Mouse (Mus musculus): Measurements from ENCODE around the gene Smim24.

Smim24 gene

GRCm38 (mm10) chr10:81392270-81392669 is 581 bp upstream of the Smim24 start:
- DNase-seq: no peak

- peak; percentile 49 for DNase-seq
Observed at GRCm38 (mm10) chr10:81393456-81394063, 709 bp downstream of the Smim24 start.

DNA sequence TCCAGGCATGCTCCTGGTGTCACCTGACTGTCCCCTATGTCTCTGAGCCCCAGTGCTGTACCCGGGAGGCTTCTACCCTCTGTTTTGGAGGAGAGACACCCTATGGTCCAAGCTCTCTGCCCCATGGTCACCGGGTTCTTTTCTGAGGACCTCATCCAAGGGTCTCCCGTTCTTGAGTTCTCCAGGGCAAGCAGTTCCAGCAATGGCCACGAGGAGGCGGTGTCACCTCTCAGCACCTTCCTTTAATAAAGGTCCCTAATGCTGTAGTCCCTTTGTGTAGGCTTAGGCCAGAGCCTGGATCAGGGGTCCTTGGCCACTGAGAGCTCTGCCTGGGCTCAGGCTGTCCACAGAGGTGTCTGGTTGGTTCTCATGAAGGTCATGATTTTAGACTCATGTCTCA is 2.3 kb downstream of the Smim24 start:
- peak; percentile 82 for DNase-seq

DNA sequence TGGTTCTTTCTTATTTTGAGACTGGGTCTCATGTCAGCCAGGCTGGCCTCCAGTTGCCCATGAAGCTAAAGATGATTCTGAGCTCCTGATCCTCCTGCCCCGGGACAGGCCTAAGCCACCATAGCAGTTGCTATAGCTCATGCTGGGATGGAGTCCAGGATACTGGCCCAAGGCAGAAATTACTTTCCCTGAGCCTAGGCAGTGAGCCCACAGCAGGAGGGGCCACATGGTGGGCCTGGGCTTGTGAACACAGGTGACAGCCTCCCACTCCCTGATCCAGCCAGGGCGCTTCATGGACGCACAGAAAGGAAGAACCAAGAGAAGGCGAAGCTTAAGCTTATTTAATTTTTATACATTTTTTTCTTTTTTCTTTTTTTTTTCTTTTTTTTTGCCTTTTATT is 3.0 kb downstream of the Smim24 start:
- DNase-seq: no peak

DNA sequence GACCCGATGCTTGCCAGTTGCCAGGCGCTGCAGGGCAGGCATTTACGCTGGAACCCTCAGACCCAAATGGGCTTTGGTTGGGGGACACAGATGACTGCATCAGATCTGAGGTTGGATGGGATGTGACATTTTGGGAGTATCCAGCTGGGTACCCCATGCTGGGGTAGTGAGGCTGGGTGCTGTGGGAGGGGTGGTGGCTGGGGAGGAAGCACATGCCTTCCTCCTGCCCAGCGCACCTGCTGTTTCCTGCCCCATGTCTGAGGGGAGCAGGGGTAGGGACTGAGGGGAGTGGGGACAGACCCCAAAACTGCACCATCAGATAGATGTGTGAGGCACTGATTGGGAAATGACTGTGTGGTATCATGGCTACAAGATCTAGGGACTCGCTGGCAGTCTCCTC is 3.9 kb downstream of the Smim24 start:
- DNase-seq: no peak

DNA sequence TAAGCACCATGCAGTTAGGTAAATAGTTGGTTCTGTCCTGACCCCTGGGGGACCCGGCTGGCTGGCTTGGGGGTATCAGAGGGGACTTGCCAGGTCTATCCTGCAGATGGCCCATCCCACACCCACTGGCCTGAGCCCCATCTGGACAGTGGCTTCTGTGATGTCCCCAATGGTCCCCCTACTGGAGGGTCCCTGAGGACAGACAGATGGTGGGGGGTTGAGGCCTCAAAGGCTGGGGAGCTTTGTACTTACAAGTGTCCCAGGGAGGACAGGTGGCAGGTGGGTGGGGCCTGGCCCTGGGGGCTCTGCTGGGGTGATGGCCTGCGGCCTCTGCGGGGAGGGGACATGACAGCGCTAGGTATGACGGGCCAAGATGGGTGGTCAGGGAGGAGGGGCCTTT is 6.4 kb downstream of the Smim24 start:
- no peak for DNase-seq

DNA sequence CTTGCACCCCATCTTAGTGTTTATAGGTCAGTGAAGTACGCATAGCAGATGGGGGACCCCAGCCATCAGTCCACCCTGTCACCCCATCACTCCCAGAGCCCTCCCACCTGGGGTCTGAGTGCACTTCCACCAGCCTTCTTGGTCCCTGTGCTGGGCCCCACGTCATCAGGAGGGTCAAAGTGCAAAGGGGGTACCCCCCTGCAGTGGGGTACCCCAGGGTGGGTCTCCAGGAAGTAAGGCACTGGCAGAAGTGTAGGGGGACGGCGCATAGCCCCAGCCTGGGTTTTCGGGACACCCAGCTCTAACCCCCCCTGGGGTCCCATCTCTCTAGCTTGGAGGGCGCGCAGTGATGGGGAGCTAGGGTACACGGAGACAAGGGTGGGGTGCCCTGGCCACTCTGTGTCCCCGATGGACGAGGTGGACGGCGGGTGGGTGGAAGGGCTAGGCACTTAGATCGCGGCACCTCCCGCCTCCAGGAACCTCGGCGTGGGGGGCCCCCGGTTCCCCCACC is 7.0 kb downstream of the Smim24 start:
- DNase-seq: no peak

DNA sequence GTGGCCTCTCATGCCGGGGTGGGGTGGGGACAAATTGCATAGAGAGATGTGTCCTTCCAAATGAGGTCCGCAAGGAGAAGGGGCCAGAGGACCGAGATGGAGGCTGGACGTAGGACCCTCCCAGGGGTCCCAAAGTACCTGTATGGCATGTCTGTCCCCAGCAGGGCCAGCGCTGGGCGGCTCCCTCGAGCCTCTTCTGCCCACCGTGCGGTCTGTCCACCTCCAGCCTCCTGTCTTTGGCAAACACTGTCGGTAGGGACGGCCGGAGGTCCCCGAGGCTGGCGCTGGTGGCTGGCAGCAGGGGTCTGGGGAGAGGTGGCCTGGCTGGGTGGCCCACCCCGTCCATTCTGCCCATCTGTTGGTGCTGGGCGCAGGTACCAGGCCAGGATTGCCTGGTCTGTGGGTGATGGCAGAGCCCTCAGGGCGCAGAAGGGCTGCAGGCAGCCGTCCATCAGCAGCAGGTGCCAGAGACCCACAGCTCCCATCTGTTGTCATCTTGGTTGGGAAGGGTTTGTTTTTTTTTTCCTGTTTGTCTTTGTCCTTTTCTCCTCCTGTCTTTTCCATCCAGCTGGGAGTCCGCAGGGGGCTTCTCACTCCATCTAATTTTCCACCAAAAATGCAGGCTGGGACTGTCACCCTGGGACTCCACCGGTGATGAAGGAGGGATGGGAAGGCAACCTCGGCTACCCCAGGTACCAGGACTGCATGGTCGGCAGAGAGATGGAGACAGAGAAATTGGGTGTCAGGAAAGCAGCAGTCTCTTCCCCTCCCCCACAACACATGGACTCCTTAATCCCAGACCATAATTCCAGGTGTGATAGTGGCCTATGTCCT is 7.7 kb downstream of the Smim24 start:
- DNase-seq: no peak

DNA sequence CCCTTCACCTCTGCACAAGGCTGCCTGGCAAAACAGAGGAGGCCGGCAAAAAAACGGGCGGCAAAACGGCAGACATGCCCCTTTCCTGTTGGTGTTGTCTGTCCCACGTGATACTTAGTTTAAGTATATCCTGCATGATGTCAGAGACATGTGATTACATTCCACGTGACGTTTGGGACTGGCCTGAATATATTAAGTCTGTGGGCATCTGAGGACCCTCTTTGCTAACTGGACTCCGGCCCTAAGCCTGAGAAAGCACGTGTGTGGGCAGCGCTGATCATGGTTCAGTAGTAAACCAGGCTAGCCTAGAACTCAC is 8.3 kb downstream of the Smim24 start:
- no peak for DNase-seq

DNA sequence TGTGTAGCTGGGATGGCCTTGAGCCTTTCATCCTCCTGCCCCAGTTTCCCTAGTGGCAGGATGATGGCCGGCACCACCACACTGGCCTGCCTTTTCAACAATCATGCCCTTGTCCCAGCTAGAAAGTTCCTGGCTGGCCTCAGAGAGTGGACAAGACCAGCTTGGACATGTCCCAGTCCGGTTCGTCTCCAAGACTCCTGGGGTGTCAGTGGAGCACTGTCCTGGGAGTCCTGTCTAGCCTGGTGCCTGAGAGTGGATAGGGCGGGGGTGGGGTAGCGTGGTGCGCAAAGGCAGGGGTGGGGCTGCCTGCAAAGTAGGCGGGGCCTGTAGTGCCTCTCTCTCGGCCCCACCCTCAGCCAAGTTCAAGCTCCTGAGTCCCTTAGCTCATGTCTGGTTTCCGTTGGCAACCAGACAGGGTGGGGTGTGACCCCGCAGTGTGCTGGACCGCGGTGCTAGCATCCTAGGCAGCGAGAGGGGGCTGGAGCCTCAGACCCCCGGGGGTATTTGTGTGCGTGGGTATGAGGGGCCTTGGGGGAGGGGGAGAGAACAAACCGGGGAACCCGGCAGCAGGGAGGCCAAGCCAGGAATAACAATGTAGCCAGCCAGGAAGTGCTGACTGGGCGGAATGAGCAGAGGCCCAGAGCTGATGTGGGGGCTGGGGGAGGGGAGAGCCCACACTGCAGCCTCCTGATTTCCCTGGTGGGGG is 8.8 kb downstream of the Smim24 start:
- DNase-seq: peak; percentile 79

- no peak for DNase-seq
Observed at GRCm38 (mm10) chr10:81402227-81402765, 9.4 kb downstream of the Smim24 start.

DNA sequence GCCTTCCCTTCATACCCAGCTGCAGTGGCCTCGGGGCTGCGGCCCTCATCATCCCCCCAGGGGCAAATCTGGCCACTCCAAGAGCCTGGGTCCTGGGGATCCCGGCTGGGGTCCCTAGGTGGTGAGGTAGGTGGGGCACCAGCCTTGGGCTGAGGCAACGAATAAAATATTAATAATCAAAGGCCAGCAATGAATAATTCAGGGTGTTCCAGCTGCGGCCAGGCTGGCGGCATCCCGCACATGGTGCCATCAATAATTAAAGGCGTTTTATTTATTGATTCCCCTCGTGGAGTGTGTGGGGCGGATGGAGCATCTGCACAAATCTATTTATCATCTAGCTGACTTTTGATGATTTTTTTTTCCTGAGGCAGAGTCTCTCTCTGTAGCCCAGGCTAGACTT is 10.7 kb downstream of the Smim24 start:
- DNase-seq: no peak

- no peak for DNase-seq
Observed at GRCm38 (mm10) chr10:81404082-81404481, 11.2 kb downstream of the Smim24 start.

GRCm38 (mm10) chr10:81404720-81405119 is 11.9 kb downstream of the Smim24 start:
- DNase-seq: peak; percentile 65

DNA sequence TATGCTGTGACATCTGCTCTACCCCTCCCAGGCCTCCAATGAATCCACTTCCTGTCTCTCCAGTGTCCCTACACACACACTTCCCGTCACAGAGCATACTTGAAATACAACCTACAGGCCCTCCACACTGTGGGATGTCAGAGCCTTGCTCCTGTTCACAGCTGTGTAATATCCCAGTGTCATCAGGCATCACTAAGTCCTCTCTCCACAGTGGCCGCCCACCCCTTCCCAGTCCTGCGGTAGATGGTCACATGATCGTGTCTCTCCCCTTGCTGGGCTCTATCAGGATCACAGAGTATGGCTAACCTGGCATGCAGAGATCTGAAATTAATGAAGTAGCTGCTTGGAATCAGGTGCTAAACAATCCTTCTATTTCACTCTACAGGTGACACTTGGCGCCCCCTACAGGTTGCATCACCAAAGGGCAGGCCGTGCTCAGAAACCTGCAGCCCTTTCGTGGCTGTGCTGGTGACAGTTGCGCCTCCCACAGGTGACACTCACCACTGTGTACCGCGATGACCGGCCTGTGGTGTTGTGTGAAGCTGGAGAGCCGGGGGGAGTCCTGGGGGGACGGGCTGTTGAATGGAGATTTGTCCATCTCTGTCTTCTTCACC is 12.8 kb downstream of the Smim24 start:
- DNase-seq: peak; percentile 76

DNA sequence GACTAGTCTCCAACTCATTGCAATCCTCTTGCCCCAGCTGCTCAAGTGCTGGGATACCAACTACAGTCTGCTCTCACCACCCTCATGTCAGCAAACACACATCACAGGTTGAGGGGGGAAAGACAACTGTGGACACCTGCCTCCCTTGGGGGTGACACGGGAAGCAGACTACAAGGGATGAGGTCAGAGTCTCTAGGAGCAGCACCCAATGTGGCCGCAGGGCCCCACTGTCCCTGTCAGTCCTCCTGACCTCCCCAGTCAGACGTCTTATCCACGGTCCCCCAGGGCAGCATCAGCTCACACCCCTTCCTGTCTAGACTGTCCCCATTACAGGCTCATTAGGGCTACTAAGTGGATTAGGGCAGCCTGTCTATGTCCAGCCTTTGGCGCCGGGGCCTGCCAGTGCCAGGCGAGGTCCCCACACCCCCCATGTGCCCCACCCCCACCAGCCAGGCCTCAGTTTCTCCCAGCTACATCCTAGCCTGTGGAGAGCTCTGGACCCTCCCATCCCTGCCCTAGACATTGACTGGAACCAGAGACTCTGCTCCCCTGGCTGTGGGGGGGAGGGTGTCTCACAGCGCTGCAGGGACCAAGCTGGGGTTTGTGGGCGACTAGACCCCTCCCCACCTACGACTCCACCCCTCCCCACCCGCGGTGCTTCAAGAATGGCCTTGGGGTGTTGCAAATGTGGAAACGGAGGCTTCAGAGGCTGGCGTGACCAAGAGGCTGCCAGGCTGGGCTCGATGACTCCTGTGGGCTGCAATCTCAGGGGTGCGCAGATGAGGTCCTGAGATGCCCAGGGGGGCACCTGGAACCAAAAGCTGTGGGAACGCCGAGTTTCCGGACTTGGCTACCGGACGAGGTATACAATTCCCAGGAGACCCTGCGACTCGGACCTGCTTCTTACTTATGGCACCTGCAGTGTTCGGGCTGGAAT is 13.9 kb downstream of the Smim24 start:
- DNase-seq: no peak

DNA sequence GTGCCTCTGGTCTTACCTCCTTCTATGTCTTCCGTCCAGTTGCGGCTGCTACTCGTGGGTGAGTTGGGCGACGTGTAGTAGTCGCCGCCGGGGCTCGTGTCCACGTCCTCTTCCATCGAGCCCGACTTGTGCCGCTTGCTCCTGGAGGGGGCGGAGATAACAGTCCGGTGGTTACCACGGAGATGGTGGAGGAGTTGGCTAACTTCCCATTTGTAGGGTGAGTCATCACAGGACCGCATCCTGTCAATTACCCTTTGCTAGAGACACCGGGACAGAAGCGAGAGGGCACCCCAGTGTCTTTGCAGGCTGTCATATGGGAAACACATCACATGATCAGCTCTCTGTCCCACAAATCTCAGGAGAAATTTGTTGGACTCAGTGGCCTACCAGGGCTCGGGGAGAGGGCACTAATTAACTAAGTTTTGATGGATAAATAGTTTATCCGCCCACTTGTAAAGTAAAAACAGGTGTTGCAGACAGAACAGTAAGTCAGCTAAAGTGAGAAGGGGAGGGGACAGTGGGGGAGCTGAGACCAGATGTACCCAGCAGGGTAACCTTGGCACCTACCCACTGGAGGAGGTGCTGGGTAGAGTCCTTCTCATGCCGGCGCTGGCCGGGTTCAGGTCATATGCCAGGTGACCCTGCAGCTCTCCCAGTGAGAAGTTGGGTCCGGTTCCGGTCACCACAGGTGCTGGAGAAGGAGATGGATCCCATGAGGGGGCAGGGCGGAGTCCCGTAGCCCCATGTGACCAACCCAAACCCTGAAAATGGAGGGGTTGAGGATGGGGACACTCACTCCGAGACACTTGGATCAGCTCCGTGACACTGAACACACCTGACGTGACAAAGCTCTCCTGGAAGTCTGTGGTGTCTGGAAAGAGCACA is 14.9 kb downstream of the Smim24 start:
- peak; percentile 86 for DNase-seq

DNA sequence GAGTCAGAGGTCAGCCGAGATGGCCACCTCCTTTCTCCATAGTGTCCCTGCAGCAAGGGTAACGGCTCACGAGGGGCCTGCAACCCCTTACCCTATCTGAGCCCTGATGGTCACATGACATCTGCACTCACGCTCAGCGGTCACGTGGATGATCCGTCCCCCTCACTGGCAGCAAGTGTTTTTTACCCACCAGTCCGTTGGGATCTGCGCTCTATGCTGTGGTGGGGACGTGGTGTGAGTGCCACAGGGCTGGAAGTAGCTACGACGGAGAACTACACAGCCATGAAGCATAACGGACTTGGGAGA is 15.5 kb downstream of the Smim24 start:
- DNase-seq: no peak

GRCm38 (mm10) chr10:81408871-81409291 is 16.0 kb downstream of the Smim24 start:
- peak; percentile 95 for DNase-seq

GRCm38 (mm10) chr10:81409330-81409729 is 16.5 kb downstream of the Smim24 start:
- DNase-seq: no peak

- DNase-seq: no peak
Observed at GRCm38 (mm10) chr10:81410350-81410749, 17.5 kb downstream of the Smim24 start.

Data from lung, postnatal 14 days (tissue).